Mouse (Mus musculus) embryonic fibroblast, embryonic 13.5 days (primary cell): Measurements from ENCODE around the gene Gpr18. TPM values are rescaled to one million over a fixed set of nuclear protein-coding genes. Genes with fewer than 3 reads are reported as not detected.

ENCODE experiments used
- H3K27ac ChIP-seq: 2 replicates; pipeline ENCODE4 v1.5.1; 2012; ENCODE audit warnings: low read length, control low read depth, inconsistent platforms; ENCODE audit not compliant: insufficient read depth
- H3K4me1 ChIP-seq: 2 replicates; pipeline ENCODE4 v1.6.1; 2011; ENCODE audit warnings: low read length; ENCODE audit not compliant: control insufficient read depth, insufficient read depth
- H3K4me3 ChIP-seq: 2 replicates; pipeline ENCODE4 v1.5.1; 2011; ENCODE audit warnings: mild to moderate bottlenecking, control low read depth, low read length; ENCODE audit not compliant: insufficient read depth
- CTCF ChIP-seq: IDR thresholded peaks from 2 replicates; pipeline ENCODE4 v1.5.1; 2011; ENCODE audit warnings: mild to moderate bottlenecking, control low read depth, low read length, moderate library complexity, borderline replicate concordance; ENCODE audit not compliant: insufficient read depth
- POLR2A ChIP-seq: IDR thresholded peaks from 2 replicates; pipeline ENCODE4 v1.6.1; 2011; ENCODE audit warnings: low read depth, mild to moderate bottlenecking, control low read depth, low read length, moderate library complexity
- polyA plus RNA-seq: library from polyadenylated mRNA; stranded (reverse); fragments of >200 nt; gene quantifications from 2 replicates; pipeline ENCODE4 v1.2.4, GENCODE M21; 2011; ENCODE audit warnings: low read depth; ENCODE audit not compliant: missing spikeins, insufficient read length

Gene Gpr18
- polyA plus RNA-seq, 1 experiment = not detected

- TF ChIP-seq POLR2A (no peak), CTCF (no peak)
- Histone ChIP-seq H3K27ac (no peak overlapping the region), H3K4me3 (no peak overlapping the region), H3K4me1 (no peaks in the 10 kb centered on the region)
These were observed 11.9 kb upstream of the Gpr18 start for GRCm38 (mm10) chr14:121927451-121927850.

GRCm38 (mm10) chr14:121926901-121927300 lies 11.3 kb upstream of the Gpr18 start:
- no peak for TF ChIP-seq CTCF
- no peak for TF ChIP-seq POLR2A
- Histone ChIP-seq H3K27ac (no peak overlapping the region), H3K4me1 (no peaks in the 10 kb centered on the region), H3K4me3 (no peak overlapping the region)

- H3K4me3 ChIP-seq = no peak overlapping the region
- 0 out of 2 replicates have a peak, but pooled peaks cover 8% of the 10 kb centered on the region for H3K4me1 ChIP-seq
- no peak overlapping the region for H3K27ac ChIP-seq
- no peak for TF ChIP-seq POLR2A
- TF ChIP-seq CTCF = no peak
These were observed 9.3 kb upstream of the Gpr18 start for GRCm38 (mm10) chr14:121924876-121925275.

GRCm38 (mm10) chr14:121922731-121923130 lies 7.2 kb upstream of the Gpr18 start:
- Histone ChIP-seq H3K27ac (no peak overlapping the region), H3K4me1 (0 out of 2 replicates have a peak, but pooled peaks cover 8% of the 10 kb centered on the region), H3K4me3 (no peak overlapping the region)
- TF ChIP-seq POLR2A = no peak
- no peak for TF ChIP-seq CTCF

- H3K4me1 ChIP-seq = 0 out of 2 replicates have a peak, but pooled peaks cover 8% of the 10 kb centered on the region
- no peak overlapping the region for H3K4me3 ChIP-seq
- no peak overlapping the region for H3K27ac ChIP-seq
- TF ChIP-seq POLR2A (no peak), CTCF (no peak)
These were observed 6.4 kb upstream of the Gpr18 start for GRCm38 (mm10) chr14:121922016-121922415.

- H3K4me1 ChIP-seq = 0 out of 2 replicates have a peak, but pooled peaks cover 8% of the 10 kb centered on the region
- TF ChIP-seq CTCF = peak; percentile 7; the same call in 1 of the 2 replicates
- TF ChIP-seq POLR2A = no peak
- no peak overlapping the region for H3K27ac ChIP-seq
- no peak overlapping the region for H3K4me3 ChIP-seq
These were observed 5.0 kb upstream of the Gpr18 start for GRCm38 (mm10) chr14:121920511-121921124.

- no peak for TF ChIP-seq POLR2A
- TF ChIP-seq CTCF = no peak
- Histone ChIP-seq H3K4me1 (0 out of 2 replicates have a peak, but pooled peaks cover 8% of the 10 kb centered on the region), H3K27ac (no peak overlapping the region), H3K4me3 (no peak overlapping the region)
These were observed 4.2 kb upstream of the Gpr18 start for GRCm38 (mm10) chr14:121919752-121920151.

- 0 out of 2 replicates have a peak, but pooled peaks cover 8% of the 10 kb centered on the region for H3K4me1 ChIP-seq
- H3K4me3 ChIP-seq = no peak overlapping the region
- TF ChIP-seq POLR2A = no peak
- no peak for TF ChIP-seq CTCF
- H3K27ac ChIP-seq = no peak overlapping the region
These were observed 2.7 kb upstream of the Gpr18 start for GRCm38 (mm10) chr14:121918266-121918665.

- Histone ChIP-seq H3K4me3 (no peak overlapping the region), H3K4me1 (0 out of 2 replicates have a peak, but pooled peaks cover 8% of the 10 kb centered on the region), H3K27ac (no peak overlapping the region)
- TF ChIP-seq POLR2A = no peak
- no peak for TF ChIP-seq CTCF
These were observed 922 bp upstream of the Gpr18 start for GRCm38 (mm10) chr14:121916311-121917094.

- TF ChIP-seq POLR2A (no peak), CTCF (no peak)
- Histone ChIP-seq H3K27ac (no peak overlapping the region), H3K4me1 (0 out of 2 replicates have a peak, but pooled peaks cover under 1% of the 10 kb centered on the region), H3K4me3 (no peak overlapping the region)
These were observed 438 bp downstream of the Gpr18 start for GRCm38 (mm10) chr14:121915143-121915542.
